Mouse (Mus musculus): Measurements from ENCODE around the gene Tet1. TPM values are rescaled to one million over a fixed set of nuclear protein-coding genes. Genes with fewer than 3 reads are reported as not detected.
"Not testable (repeated sequence)": the region's sequence is repeated elsewhere in the genome, so short reads cannot be mapped to it uniquely, and the experiment has no call there.

Tet1 gene
- total RNA-seq (2021): 10 to 100 TPM; 11.0 to 12.7 TPM

DNA sequence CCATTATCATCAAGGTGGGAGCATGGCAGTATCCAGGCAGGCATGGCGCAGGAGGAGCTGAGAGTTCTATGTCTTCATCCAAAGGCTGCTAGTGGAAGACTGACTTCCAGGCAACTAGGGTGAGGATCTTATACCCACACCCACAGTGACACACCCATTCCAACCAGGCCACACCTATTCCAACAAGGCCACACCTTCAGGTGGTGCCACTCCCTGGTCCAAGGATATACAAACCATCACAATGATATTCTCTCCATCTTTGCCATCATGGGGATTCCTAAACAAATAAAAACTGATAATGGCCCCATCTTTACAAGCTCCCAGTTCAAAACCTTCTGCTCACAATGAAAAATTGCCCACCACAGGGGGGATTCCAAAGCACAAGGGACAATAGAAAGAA is at the start of gene Tet1:
TSS of gene Tet1 (minus strand) at position 101 of the 400 bp plus-strand sequence.
- intact Hi-C loops (cut with DNase I): not testable (repeated sequence)

DNA sequence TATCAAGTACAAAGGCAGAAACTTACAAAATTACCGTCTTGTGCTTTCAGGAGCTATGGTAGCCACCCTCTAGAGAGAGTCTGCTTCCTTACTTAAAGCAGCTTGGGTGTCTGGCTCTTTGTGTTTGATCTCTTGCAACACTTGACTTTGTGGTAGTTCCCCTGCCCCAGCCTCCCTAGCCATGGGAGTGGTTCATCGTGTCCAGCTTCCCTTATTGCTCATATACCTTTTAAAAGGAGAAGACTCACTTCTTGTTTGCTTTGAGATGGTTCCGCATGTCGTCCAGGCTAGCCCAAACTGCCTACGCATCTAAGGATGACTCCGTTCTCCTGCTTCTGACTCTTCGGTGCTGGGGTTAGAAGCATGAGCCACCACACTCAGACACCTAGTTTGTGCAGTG is 39.8 kb upstream of the Tet1 start:
- no peak for DNase-seq (ENCODE audit: low spot score)
- intact Hi-C loops (cut with DNase I): no loop called here

More for the DNA sequence above, at the start of gene Tet1:
- DNase-seq (ENCODE audit: low spot score): not testable (repeated sequence)

DNA sequence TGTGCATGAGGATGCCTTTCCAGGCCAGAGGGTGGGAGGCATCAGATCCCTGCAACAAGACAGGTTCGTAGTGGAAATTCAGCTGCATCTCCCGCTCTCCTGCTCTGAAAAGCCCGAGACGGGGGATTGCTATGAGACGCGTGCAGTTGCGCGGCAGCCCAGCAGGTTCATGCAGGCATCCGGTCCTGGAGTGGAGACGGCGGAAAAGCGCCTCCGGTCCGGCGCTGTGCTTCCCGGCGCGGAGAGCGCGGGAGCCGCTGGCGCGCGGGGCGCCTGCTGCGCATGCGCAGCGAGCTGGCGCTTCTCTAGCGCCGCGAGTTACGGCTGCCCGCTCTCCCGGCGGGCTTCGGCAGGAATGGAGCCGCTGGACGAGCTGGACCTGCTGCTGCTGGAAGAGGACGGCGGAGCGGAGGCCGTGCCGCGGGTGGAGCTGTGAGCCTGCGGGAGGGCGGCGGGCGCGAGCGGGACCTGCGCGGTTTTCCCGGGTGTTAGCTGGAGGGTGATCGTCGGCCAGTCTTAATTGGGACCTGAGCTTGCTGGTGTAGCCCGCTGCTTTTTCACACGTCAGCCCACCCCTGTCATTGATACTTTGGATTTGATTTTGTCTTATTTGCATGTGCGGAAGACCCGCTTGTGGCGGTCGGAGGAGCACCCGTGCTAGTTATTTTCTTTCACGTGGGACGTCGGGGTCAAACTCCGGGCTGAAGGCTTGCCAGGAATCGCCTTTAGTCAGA is 38.1 kb upstream of the Tet1 start, which contains the start of gene Dna2:
TSS of gene Dna2 (plus strand) at position 289 of the 734 bp plus-strand sequence.
- intact Hi-C loops (cut with DNase I): no loop called here

DNA sequence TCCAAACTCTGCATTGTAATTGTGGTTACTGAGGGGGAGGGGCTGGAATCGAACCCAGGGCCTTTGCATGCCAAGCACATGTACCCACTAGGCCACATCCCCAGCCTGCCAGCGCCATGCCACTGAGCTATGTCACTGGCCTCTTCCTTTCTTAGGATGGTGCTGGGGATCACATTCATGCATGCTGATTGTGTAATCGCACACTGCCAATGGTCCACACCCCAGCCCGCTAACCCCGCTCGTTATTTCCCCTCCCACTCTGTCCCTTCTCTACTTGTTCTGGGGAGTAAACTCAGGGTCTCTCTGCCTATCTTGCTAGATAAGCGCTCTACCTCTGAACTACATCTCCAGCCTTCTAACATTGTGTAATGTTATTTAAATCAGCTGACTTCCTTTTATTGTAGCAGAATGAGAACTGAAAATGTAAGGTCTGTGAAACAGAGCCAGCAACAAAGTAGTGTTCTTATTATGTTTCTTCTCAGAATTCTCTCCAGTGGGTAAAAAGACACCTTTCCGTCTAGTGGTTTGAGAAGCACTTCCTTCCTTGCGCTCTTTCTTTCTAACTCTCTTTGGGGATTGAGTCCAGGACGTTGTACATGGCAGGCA is 36.3 kb upstream of the Tet1 start:
- no peak for DNase-seq (ENCODE audit: low spot score)
- intact Hi-C loops (cut with DNase I): no loop called here

More for the DNA sequence above, 38.1 kb upstream of the Tet1 start, which contains the start of gene Dna2:
- DNase-seq (ENCODE audit: low spot score): peak; percentile 53

DNA sequence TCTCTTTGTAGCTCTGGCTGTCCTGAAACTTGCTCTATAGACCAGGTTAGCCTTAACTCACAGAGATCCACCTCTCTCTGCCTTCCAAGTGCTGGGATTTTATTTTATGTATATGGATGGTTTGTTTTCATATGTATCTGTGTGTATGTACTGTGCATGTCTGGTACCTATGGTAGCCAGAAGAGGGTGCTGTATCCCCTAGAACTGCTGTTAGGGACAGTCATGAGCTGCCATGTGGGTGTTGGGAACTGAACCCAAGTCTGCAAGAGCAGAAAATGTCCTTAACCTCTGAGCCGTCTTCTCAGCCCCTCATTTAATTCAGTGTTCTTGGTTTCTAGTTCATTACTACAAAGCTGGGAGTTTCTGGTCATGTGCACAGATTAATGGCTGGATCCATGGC is 23.6 kb upstream of the Tet1 start:
- DNase-seq (ENCODE audit: low spot score): no peak
- intact Hi-C loops (cut with DNase I): no loop called here

DNA sequence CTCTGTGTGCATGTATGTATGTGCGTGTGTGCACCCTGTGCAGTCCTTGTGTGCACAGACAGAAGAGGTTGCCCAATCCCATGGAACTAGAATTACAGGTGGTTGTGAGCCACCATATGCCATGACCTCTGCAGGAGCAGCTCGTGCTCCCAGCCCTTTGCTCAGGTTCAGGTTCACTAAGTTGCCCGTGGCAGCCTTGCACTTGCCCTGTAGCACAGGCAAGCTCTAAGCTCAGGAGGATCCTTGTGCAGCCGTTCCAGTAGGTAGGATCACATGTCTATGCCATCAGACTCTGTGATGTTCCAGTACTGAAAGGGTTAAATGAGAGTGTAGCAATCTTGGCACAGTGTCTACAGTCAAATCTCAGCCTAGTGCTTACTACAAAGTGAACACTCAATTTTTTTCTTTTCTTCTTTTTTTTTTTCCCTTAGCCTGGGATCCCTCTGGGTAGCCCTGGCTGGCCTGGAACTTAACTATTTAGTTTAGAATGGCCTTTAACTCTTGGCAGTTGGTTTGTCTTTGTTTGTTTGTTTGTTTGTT is 15.4 kb upstream of the Tet1 start:
- DNase-seq (ENCODE audit: low spot score): no peak
- intact Hi-C loops (cut with DNase I): no loop called here

DNA sequence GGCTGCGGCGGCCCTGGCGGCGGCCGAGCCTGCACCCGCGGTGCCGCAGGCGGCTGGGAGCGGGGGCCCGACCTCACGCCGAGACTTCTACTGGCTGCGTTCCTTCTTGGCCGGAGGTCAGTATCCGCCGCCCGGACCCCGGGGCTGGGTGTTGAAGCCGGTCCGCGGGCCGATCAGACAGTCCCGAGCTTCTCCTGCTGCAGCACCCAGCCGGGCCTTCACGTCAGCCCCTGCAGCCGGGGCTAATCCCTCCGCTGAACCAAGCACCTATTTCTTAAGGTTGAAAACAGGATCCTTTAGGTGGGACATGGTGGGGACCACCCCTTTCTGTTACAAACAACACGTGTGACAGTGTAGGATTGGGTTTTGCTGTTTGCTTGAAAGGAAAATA is 12.0 kb upstream of the Tet1 start:
- intact Hi-C loops (cut with DNase I): loop anchor here (2.0 kb wide), 1 partner anchor 56 kb away; no protein-coding TSS in a partner anchor
- no peak for DNase-seq (ENCODE audit: low spot score)

DNA sequence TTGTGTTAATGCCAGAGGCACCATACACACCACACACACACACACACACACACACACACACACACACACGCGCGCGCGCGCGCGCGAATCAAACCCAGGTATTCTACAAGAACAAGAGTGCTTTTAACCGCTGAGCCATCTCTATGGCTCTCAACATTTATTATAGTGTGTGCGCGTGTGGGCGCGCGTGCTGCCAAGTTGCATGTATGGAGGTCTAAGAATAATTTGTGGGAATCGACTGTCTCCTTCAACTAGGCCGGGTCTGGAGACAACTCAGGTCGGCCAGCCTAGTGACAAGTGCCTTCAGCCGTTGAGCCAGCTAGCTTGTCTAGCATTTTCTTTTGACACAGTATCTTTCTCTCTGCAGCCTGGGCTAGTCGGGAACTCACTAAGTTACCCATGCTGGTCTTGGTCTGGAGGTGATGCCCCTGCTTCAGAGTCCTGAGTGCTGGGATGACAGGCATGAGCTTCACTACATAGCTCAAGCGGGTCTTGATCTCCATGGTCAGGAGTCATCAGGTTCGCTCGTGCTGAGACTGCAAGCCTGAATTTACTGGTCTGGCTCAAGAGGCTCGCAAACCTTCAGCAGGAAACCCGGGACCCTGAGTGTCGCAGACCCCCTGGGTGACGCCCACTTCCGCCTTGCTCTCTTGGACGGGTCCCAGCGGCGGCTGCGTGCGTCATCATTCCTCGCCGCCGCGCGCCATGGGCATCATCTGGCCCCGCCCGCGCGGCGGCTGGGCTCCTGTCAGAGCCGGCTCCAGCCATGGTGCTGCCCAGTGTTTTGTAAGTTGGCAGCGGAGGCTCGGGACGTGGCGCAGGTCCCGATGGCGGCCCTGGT is 11.3 kb upstream of the Tet1 start, which contains the start of gene Slc25a16:
TSS of gene Slc25a16 (plus strand) at position 709 of the 841 bp plus-strand sequence.
- DNase-seq (ENCODE audit: low spot score): peak; percentile 81
- intact Hi-C loops (cut with DNase I): loop anchor here (2.0 kb wide), 1 partner anchor 55 kb away; no protein-coding TSS in a partner anchor

DNA sequence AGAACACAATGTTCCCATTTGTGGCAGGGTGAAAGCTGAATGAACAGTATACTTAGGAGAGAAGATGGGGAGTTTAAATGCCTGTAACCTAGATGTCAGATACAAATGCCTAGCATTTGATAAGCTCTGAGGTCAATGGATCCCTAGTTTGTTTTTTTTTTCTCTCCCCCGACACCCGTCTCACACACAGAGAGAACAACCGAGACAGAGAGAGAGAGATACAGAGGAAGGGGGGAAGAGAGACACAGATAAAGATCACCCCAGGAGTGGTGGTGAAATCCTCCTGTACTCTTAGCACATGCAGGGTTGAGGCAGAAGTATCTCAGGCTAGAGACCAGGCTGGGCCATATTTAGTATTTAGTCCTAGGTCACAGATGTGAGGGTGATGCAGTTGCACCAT is 10.2 kb upstream of the Tet1 start:
- intact Hi-C loops (cut with DNase I): no loop called here

DNA sequence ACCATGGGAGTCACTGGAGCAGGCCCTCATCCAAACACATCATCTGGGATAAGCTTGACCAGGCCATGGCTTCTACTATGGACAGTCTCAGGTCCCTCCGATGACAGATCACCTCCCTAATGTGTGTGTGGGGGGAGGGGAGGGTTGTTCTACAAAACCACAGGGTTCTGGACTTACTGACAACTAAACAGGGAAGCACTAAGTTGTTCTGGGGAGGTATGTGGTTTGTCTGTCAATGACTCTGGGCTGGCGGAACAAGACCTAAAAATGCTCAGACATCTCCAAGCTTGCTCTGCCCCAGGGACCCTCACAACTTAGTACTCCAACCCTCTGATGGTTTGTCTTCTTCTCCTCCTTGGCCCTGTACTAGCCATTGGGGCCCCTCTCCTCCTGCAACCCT is 2.3 kb upstream of the Tet1 start:
- intact Hi-C loops (cut with DNase I): no loop called here
- DNase-seq (ENCODE audit: low spot score): no peak

More for the DNA sequence above, 10.2 kb upstream of the Tet1 start:
- no peak for DNase-seq (ENCODE audit: low spot score)

DNA sequence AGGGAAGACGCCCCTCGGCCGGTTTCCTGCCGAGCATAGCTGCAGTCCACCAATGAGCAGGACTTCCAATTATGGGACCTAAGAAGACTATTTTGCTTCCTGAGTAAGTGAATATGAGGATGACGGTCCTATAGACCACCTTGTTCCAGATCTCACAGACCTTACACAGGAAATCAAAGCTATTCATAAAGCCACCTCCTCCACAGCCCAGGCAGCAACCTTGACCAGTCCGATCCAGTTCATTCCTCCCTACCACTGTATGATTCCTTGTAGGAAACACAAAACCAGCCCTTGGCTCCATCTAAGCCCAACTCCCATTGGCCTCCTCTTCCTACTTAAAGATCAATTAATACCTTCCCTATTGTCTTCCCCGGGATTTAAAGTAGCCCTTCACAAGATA is 2.5 kb downstream of the Tet1 start:
- no peak for DNase-seq (ENCODE audit: low spot score)
- intact Hi-C loops (cut with DNase I): no loop called here

DNA sequence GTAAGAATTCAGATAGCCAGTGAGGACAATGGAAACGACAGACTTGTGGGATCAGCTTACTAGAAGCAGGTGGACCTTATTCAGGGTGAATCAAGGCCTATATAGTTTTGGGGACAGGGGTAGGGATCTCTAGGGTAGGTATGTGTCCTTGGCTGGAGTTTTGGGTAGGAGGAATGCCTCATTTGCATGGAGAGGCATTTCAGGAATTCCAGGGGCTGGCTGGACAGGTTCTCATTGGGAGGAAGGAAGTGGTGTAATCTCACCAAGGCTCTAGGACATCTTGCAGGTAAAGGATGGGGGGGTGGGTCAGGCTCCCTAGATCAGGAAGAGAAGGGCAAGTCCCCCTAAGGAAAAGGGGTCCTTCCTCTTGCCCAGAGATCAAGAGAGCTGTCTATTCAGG is 6.0 kb downstream of the Tet1 start:
- DNase-seq (ENCODE audit: low spot score): no peak
- intact Hi-C loops (cut with DNase I): no loop called here

DNA sequence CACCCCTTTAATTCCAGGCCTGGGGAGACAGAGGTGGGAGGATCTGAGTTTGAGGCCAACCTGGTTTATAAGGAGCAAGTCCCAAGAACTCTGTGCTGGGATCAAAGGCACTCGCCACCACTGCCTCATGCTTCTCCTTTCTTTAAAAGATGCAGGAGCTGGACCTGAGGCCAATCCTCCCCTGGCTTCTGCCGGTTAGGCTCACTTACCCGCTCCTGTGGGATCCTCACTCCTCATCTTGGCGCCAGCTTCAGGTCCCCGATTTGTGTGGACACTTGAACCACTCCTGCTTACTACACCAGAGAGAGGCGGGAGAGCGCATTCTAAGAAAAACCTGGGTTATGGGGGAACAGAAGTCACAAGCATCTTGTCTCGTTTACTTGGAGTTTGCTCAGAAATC is 7.0 kb downstream of the Tet1 start:
- intact Hi-C loops (cut with DNase I): no loop called here
- no peak for DNase-seq (ENCODE audit: low spot score)

DNA sequence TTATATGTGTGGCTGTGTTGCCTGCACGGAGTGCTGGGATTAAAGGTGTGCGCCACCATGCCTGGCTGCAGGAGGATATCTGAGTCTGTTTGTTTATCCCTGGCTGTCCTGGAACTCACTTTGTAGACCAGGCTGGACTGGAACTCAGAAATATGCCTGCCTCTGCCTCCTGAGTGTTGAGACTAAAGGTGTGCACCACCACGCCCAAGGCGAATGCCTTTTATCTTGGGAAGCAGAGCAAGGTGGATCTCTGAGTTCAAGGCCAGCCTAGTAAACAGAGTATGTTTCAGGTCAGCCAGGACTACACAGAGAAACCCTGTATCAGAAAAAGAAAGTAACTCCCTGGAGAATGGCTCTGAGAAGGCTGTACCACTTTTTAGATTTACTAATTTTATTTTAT is 8.7 kb downstream of the Tet1 start:
- no peak for DNase-seq (ENCODE audit: low spot score)

DNA sequence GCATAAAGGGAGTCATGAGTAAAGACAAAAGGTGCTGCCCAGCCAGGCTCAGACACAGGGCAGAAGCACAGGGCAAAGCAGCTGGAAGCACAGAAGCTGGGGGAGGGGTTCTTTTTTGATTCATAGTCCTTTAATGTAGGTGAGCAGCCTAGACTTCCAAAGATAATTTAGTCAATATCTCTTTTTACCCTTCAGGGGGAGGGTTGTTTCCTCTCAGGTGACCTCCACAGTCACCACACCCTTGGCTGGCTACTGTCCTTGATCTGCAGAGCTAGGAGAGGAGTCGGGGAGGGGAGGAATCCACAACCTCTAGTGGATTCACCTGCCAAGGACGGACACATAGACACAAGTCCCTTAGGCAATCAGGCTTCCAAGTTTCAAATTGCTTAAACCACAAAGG is 10.7 kb downstream of the Tet1 start:
- DNase-seq (ENCODE audit: low spot score): no peak
- intact Hi-C loops (cut with DNase I): no loop called here

More for the DNA sequence above, 8.7 kb downstream of the Tet1 start:
- intact Hi-C loops (cut with DNase I): no loop called here

DNA sequence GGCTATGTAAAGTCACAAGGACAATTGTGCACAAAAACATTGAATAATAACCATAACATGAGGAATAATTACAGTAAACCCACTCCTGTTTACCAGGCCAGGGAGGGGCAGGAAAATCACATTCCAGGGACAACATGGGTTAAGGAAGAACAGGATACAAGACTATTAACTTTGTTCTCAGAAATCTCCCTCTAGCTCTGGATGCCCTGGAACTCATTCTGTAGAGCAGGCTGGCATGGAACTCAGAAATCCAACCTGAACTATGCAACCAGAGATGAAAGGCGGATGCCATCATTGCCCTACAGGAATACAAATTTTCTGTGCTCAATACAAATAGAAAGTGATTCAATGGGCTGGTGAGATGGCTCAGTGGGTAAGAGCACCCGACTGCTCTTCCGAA is 11.4 kb downstream of the Tet1 start:
- intact Hi-C loops (cut with DNase I): no loop called here
- DNase-seq (ENCODE audit: low spot score): no peak

DNA sequence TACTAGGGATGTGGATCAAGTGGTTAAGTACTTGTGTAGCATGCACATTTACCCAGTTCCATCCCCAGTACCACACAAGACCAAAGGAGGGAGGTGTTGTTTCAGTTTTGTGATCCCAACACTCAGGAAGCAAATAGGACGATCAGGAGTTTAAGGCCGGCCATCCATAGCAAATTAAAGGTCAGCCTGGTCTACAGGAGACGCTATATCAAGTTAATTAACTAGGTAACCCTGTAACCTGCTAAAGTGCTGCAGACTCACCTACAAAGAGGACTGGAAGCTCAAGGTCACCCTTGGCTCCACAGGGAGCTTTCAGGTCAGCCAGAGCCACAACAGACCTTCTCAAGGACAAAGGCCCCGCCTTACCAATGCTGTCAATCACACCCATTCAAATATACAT is 12.0 kb downstream of the Tet1 start:
- DNase-seq (ENCODE audit: low spot score): no peak
- intact Hi-C loops (cut with DNase I): no loop called here

DNA sequence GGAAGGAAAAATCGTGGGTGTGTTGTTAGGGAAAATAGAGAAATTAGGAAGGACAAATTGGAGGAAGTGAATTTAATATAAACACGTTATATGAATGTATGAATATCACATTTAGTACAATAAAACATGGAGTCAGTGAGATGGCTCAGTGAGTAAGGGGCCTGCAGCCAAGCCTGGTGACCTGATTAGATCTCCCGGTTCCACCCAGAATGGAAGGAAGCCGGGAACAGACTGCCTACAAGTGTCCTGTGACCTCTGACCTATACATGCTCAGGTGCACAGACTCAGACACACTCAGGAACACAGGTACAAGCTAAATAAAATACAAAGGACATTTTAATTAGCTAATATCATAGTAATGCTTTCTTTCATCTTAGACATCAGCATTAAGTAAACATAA is 12.8 kb downstream of the Tet1 start:
- no peak for DNase-seq (ENCODE audit: low spot score)
- intact Hi-C loops (cut with DNase I): no loop called here

DNA sequence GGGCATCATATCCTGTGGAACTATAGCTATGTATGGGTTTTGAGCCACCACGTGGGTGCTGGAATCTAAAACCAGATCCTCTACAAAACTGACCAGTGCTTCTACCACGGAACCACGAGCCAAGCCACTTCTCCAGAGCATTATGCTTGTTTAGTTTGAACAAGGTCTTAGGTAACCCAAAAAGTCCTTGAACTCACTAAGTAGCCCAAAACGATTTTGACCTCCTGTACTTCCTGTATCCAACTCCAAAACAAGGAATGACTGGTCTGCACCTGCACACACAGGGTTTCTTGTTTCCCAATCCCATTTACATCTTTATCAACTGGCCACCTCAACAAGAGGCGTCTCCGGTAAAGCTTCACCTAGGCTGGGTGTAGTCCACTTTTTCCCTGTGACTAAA is 13.4 kb downstream of the Tet1 start:
- DNase-seq (ENCODE audit: low spot score): no peak
- intact Hi-C loops (cut with DNase I): no loop called here

DNA sequence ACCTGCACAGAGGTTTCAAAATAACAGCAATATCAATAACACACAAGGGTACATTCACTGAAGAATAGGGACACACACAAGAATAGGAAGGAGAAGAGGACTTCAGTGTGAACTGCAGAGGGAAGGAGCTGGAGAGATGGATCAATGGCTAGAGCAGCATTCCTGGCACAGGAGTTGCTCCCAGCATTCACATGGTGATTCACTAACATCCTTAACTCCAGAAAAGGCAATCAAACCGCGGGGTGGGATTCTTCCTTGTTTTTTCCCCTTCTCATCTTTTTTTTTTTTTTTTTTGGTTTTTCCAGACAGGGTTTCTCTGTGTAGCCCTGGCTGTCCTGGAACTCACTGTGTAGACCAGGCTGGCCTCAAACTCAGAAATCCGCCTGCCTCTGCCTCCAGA is 14.3 kb downstream of the Tet1 start:
- no peak for DNase-seq (ENCODE audit: low spot score)
- intact Hi-C loops (cut with DNase I): no loop called here
